Mouse (Mus musculus) testis, adult 2 months (tissue): ENCODE data around the gene Lag3. TPM values are rescaled to one million over a fixed set of nuclear protein-coding genes. Genes with fewer than 3 reads are reported as not detected.
A peak's percentile ranks its signal among the peaks of the same experiment; 100 is the strongest.

Experiments
- H3K27ac ChIP-seq: fragments of 200-500 bp; 2 replicates; pipeline ENCODE4 v1.5.1; 2012; ENCODE audit warnings: low read depth, low read length; ENCODE audit not compliant: control insufficient read depth, insufficient read depth
- H3K27me3 ChIP-seq: fragments of 200-500 bp; 2 replicates; pipeline ENCODE4 v1.6.1; 2012; ENCODE audit warnings: mild to moderate bottlenecking, low read length, moderate library complexity; ENCODE audit not compliant: control insufficient read depth, insufficient read depth
- H3K36me3 ChIP-seq: fragments of 200-500 bp; 2 replicates; pipeline ENCODE4 v1.6.1; 2012; ENCODE audit warnings: mild to moderate bottlenecking, low read length; ENCODE audit not compliant: control insufficient read depth, insufficient read depth
- H3K4me1 ChIP-seq: fragments of 200-500 bp; 2 replicates; pipeline ENCODE4 v1.6.1; 2012; ENCODE audit warnings: low read length; ENCODE audit not compliant: control insufficient read depth, insufficient read depth
- H3K4me3 ChIP-seq: fragments of 200-500 bp; 2 replicates; pipeline ENCODE4 v1.5.1; 2012; ENCODE audit warnings: low read depth, mild to moderate bottlenecking, low read length, moderate library complexity, mixed read lengths; ENCODE audit not compliant: control insufficient read depth
- CTCF ChIP-seq: fragments of 200-500 bp; IDR thresholded peaks from 2 replicates; pipeline ENCODE4 v1.5.1; 2012; ENCODE audit warnings: low read depth, mild to moderate bottlenecking, inconsistent platforms, low read length, moderate library complexity; ENCODE audit not compliant: control insufficient read depth, insufficient read depth, insufficient replicate concordance
- POLR2A ChIP-seq: fragments of 200-500 bp; IDR thresholded peaks from 2 replicates; pipeline ENCODE4 v1.6.1; 2012; ENCODE audit warnings: low read depth, mild to moderate bottlenecking, inconsistent platforms, low read length, moderate library complexity; ENCODE audit not compliant: control insufficient read depth
- polyA plus RNA-seq: library from polyadenylated mRNA; depleted of rRNA; stranded (reverse); fragments of >200 nt; gene quantifications from 2 replicates; pipeline ENCODE4 v1.2.3, GENCODE M21; 2012

Lag3 gene
- polyA plus RNA-seq, 1 experiment: 0.12 TPM

DNA sequence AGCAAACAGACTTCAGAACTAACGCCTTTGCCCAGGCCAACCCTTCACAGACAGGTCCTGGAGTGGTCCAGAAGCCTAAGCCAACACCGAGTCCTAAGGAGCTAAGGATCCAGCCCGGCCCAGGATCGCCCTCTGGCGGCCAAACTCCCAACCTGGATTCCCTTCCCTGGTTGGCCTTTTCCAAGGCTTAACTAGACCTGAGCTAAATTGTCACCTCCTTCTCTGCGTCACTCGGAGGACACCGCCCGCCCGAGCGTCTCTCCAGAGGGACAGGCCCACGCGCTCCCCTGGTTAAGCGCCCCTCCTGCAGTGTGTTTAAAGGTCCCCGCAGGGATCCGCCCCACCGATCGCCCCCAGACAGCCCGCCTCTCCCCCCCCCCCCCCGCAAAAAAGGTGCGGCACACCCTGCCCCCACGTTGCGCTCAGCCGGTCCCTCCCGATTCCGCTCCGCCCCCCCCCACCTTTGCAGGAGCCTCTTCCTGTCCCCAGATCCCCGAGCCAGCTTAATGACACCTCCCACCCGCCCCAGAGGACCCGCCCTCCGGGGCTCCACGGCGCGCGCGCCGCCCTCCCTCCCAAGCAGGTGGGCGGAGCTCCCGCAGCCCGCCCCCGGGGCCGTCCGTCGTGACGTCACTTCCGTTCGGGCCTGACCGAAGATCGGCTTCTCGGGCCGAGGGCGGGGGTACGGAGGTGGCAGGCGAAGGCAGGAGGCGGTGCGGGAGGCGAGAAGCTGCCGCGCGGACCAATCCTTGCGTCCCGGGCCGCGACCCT, 19.4 kb upstream of the Lag3 start, which contains the start of gene Mlf2:
Gene Mlf2 (plus strand): TSS at position 633 of the 771 bp plus-strand sequence.
- peak within 1 kb of the TSS; percentile 83 for H3K27ac ChIP-seq
- TF ChIP-seq POLR2A: peak; percentile 79
- peak; percentile 90 for TF ChIP-seq CTCF
- H3K4me1 ChIP-seq: peaks cover 7% of the 10 kb centered on the region
- H3K27me3 ChIP-seq: no peaks in the 10 kb centered on the region
- peak within 1 kb of the TSS; percentile 97 for H3K4me3 ChIP-seq
- no peaks in the 10 kb centered on the region; the same call in none of the 2 replicates for H3K36me3 ChIP-seq

GRCm38 (mm10) chr6:124930231-124930630, 18.7 kb upstream of the Lag3 start:
- Histone ChIP-seq H3K4me3 (no peak overlapping the region), H3K27me3 (no peaks in the 10 kb centered on the region), H3K4me1 (peaks cover 7% of the 10 kb centered on the region), H3K36me3 (no peaks in the 10 kb centered on the region; the same call in none of the 2 replicates), H3K27ac (peak overlapping the region; percentile 25; the same call in 1 of the 2 replicates)
- no peak for TF ChIP-seq CTCF
- TF ChIP-seq POLR2A: no peak

- H3K4me3 ChIP-seq: no peak overlapping the region
- TF ChIP-seq CTCF: no peak
- TF ChIP-seq POLR2A: no peak
- H3K27me3 ChIP-seq: no peaks in the 10 kb centered on the region
- H3K27ac ChIP-seq: no peak overlapping the region
- H3K36me3 ChIP-seq: no peaks in the 10 kb centered on the region
- H3K4me1 ChIP-seq: no peaks in the 10 kb centered on the region; the same call in 1 of the 2 replicates
Observed at GRCm38 (mm10) chr6:124925941-124926340, 14.4 kb upstream of the Lag3 start.

- Histone ChIP-seq H3K4me1 (no peaks in the 10 kb centered on the region), H3K27me3 (no peaks in the 10 kb centered on the region), H3K27ac (no peak overlapping the region), H3K36me3 (no peaks in the 10 kb centered on the region), H3K4me3 (no peak overlapping the region)
- no peak for TF ChIP-seq POLR2A
Observed at GRCm38 (mm10) chr6:124925173-124925793, 13.8 kb upstream of the Lag3 start.

- peaks cover 10% of the 10 kb centered on the region for H3K4me1 ChIP-seq
Observed at GRCm38 (mm10) chr6:124921539-124921938, 10.0 kb upstream of the Lag3 start.

DNA sequence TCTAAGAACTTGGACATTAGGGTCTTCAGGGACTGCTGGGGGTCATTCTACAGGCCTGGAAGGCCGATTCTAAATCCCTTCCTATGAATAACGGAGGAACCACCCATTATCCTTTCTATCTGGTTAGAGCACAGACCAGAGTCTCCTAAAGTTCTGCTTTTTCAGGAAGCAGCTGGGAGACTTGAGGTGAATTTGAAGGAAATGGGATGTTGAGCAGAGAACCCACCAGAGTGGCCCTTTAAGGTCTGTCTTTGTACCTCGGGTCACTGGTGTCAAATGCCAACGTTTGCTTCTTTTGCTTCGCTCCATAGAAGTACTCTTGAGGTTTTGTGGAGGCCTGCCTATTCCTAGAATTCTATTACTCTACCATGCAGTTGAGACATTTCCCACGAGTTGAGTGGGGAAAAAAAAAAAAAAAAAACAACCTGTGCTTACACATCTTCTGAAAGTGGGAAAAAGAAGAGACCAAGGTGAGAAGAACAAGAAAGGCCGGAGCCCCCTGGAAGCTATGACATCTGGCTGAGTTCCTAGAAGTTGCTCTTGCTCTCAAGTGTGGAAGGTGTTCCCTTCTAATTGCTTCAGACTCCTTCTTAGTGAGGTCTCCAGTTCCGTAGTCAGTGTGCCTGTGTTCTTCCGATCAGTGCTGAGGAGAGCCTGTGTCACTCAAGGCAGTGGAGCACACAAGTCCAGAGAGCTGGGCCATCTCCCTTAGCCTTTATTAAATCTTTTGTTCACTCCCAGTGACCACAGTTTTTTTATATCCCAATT, 9.0 kb upstream of the Lag3 start:
- TF ChIP-seq POLR2A (no peak), CTCF (no peak)
- Histone ChIP-seq H3K36me3 (no peaks in the 10 kb centered on the region), H3K4me1 (peaks cover 18% of the 10 kb centered on the region), H3K4me3 (peak overlapping the region; percentile 88), H3K27ac (peak overlapping the region; percentile 97), H3K27me3 (peaks cover 5% of the 10 kb centered on the region)

More at GRCm38 (mm10) chr6:124921539-124921938, 10.0 kb upstream of the Lag3 start:
- H3K36me3 ChIP-seq: no peaks in the 10 kb centered on the region
- H3K27ac ChIP-seq: peak overlapping the region; percentile 63
- H3K27me3 ChIP-seq: peaks cover 5% of the 10 kb centered on the region
- H3K4me3 ChIP-seq: no peak overlapping the region
- TF ChIP-seq POLR2A (no peak), CTCF (no peak)

DNA sequence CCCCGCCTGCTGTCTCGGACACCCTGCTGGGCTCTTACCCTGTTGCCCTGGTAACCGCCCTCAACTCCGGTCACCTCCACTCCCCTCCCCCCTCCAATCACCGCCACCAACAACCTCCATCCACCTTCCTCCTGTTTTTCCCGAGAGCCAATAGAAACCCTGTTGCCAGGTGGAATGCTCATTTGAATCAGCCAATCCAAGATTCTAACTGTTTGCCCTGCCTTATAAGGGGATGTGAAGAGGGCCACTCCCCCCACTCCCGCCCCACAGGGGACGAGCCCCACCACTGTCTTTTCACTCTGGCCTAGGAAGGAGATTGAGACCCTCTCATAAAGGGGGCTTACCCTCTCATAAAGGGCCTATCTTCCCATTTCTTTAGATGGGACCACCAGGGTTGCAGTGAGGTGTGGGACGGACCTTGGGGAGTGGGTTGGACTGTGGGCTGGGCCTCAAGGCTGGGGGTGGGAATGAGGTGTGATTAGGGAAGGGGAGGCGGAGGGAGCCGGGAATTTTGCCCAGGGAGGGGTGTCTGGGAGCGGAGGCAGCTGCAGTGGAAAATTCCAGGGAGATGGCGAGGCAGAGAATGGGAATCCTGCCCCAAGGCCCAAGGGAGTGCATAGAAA, 8.3 kb upstream of the Lag3 start, which contains the start of gene Ptms:
Gene Ptms (minus strand): TSS at position 409 of the 623 bp plus-strand sequence.
- no peaks in the 10 kb centered on the region for H3K36me3 ChIP-seq
- H3K27ac ChIP-seq: peak within 1 kb of the TSS; percentile 97
- H3K4me3 ChIP-seq: peak within 1 kb of the TSS; percentile 92
- H3K4me1 ChIP-seq: peaks cover 18% of the 10 kb centered on the region
- peaks cover 5% of the 10 kb centered on the region for H3K27me3 ChIP-seq
- TF ChIP-seq POLR2A (peak; percentile 85), CTCF (no peak)
